Comparison of ENCODE assay signal across 7 mouse cellular contexts in genomic region chr12:3426530-3427034, GRCm38 (mm10). TPM values are rescaled to one million over a fixed set of nuclear protein-coding genes. Genes with fewer than 3 reads are reported as not detected.
DNase-seq lines count a peak whose midpoint lies in the region; ATAC-seq lines count a peak whose summit lies in the region.

Asxl2 (plus strand) TSS chr12:3426857.

- peak within 1 kb of the TSS; percentile 95 for H3K27ac ChIP-seq in embryonic facial prominence, embryonic 12.5 days
- H3K27ac ChIP-seq in limb, embryonic 11.5 days (replicated peaks; ENCODE audit: low read depth, low read length), result peak within 1 kb of the TSS; percentile 74
- peak within 1 kb of the TSS; percentile 94 for H3K27ac ChIP-seq in midbrain, embryonic 14.5 days (replicated peaks; ENCODE audit: low read depth, low read length)

- peak within 1 kb of the TSS; percentile 86 for H3K9ac ChIP-seq in embryonic facial prominence, embryonic 12.5 days
- H3K9ac ChIP-seq in limb, embryonic 11.5 days (ENCODE audit: low read length), result peak within 1 kb of the TSS; percentile 69
- H3K9ac ChIP-seq in midbrain, embryonic 14.5 days (replicated peaks; ENCODE audit: low read length), result peak within 1 kb of the TSS; percentile 83

- H3K36me3 ChIP-seq in embryonic facial prominence, embryonic 12.5 days, result no peaks in the 10 kb centered on the region
- H3K36me3 ChIP-seq in limb, embryonic 11.5 days (ENCODE audit: control insufficient read depth, insufficient read depth, low read length), result 0 out of 2 replicates have a peak, but pooled peaks cover 2% of the 10 kb centered on the region
- no peaks in the 10 kb centered on the region for H3K36me3 ChIP-seq in midbrain, embryonic 14.5 days (ENCODE audit: control insufficient read depth, insufficient read depth, low read length)

- H3K4me3 ChIP-seq in embryonic facial prominence, embryonic 12.5 days, result peak within 1 kb of the TSS; percentile 81
- peak within 1 kb of the TSS; percentile 60 for H3K4me3 ChIP-seq in limb, embryonic 11.5 days (ENCODE audit: low read depth, low read length)
- peak within 1 kb of the TSS; percentile 92 for H3K4me3 ChIP-seq in midbrain, embryonic 14.5 days (replicated peaks; ENCODE audit: low read depth, low read length)

- under 1% methylated on average over 53 of the region's 53 CpGs for WGBS in embryonic facial prominence, embryonic 12.5 days
- WGBS in limb, embryonic 11.5 days, result under 1% methylated on average over 53 of the region's 53 CpGs
- WGBS in midbrain, embryonic 14.5 days, result under 1% methylated on average over 53 of the region's 53 CpGs

- H3K27me3 ChIP-seq in embryonic facial prominence, embryonic 12.5 days, result no peaks in the 10 kb centered on the region
- no peaks in the 10 kb centered on the region for H3K27me3 ChIP-seq in limb, embryonic 11.5 days (ENCODE audit: control insufficient read depth, insufficient read depth, low read length)
- H3K27me3 ChIP-seq in midbrain, embryonic 14.5 days (ENCODE audit: control insufficient read depth, insufficient read depth, low read length), result no peaks in the 10 kb centered on the region

- H3K4me1 ChIP-seq in embryonic facial prominence, embryonic 12.5 days, result 0 out of 2 replicates have a peak, but pooled peaks cover 11% of the 10 kb centered on the region
- no peaks in the 10 kb centered on the region for H3K4me1 ChIP-seq in limb, embryonic 11.5 days (ENCODE audit: control insufficient read depth, insufficient read depth, low read length)
- peaks cover 4% of the 10 kb centered on the region for H3K4me1 ChIP-seq in midbrain, embryonic 14.5 days (ENCODE audit: control insufficient read depth, insufficient read depth, low read length)

- DNase-seq in adrenal gland, postnatal 25 days, result peak; percentile 99
- DNase-seq in heart, adult 11 months, result peak; percentile 100
- DNase-seq in kidney, adult 18-20 months, result peak; percentile 99
- peak; percentile 99 for DNase-seq in limb, embryonic 11.5 days (ENCODE audit: low spot score)
- peak; percentile 100 for DNase-seq in midbrain, embryonic 14.5 days
- peak; percentile 98 to 99 for DNase-seq in spleen, adult 18-20 months

- H3K4me2 ChIP-seq in embryonic facial prominence, embryonic 12.5 days (replicated peaks), result peak within 1 kb of the TSS; percentile 55
- H3K4me2 ChIP-seq in limb, embryonic 11.5 days (ENCODE audit: low read depth, severe bottlenecking), result peak within 1 kb of the TSS; percentile 48
- peak within 1 kb of the TSS; percentile 67 for H3K4me2 ChIP-seq in midbrain, embryonic 14.5 days (ENCODE audit: low read length)

- no peaks in the 10 kb centered on the region for H3K9me3 ChIP-seq in embryonic facial prominence, embryonic 12.5 days
- no peaks in the 10 kb centered on the region for H3K9me3 ChIP-seq in limb, embryonic 11.5 days (ENCODE audit: control insufficient read depth, low read length)
- no peaks in the 10 kb centered on the region for H3K9me3 ChIP-seq in midbrain, embryonic 14.5 days (ENCODE audit: control insufficient read depth, low read length)

- ATAC-seq in embryonic facial prominence, embryonic 12.5 days (ENCODE audit: insufficient number of reproducible peaks, insufficient read depth, low FRiP score, low TSS enrichment), result peak; percentile 96
- ATAC-seq in limb, embryonic 11.5 days (ENCODE audit: insufficient number of reproducible peaks, low FRiP score, low TSS enrichment, low read depth), result peak; percentile 95
- ATAC-seq in midbrain, embryonic 14.5 days (ENCODE audit: low FRiP score, low TSS enrichment), result peak; percentile 97

RNA-seq across cellular contexts. Expression of gene Asxl2, which starts in this region (rescaled TPM):
- 41.6 and 46.5 TPM in 2 replicates for total RNA-seq in adrenal gland, postnatal 25 days (2021)
- polyA plus RNA-seq in embryonic facial prominence, embryonic 12.5 days (2016; fragmentation: Nextera tagmentation; extraction: Ambion mirVana), result 19.6 and 19.9 TPM in 2 replicates
- 18.0 and 19.0 TPM in 2 replicates for polyA plus RNA-seq in limb, embryonic 11.5 days (2014; fragmentation: Nextera tagmentation; extraction: Ambion mirVana)
- 10.2 and 14.4 TPM in 2 replicates for polyA plus RNA-seq in midbrain, embryonic 14.5 days (2014; fragmentation: Nextera tagmentation; extraction: Ambion mirVana)

Comparison
In these comparisons a context has a peak if more than half of its experiments do, and no peak if none do; other contexts are left out.
1. Peak in every context shown above with its lines: DNase-seq, ATAC-seq, H3K4me3 ChIP-seq and H3K27ac ChIP-seq.